Mouse (Mus musculus) kidney, postnatal 0 days (tissue): ENCODE measurements around the gene Mroh2a. TPM values are rescaled to one million over a fixed set of nuclear protein-coding genes. Genes with fewer than 3 reads are reported as not detected.
"Not testable (repeated sequence)": the region's sequence is repeated elsewhere in the genome, so short reads cannot be mapped to it uniquely, and the experiment has no call there.

Experiments used
- ATAC-seq: fragments of 200-750 bp; cut with Nextera tagmentation; replicated peaks from 2 replicates; pipeline ENCODE4 v1.8.0; 2017; ENCODE audit warnings: low read depth, moderate number of reproducible peaks, moderate TSS enrichment, moderate library complexity; ENCODE audit not compliant: low FRiP score
- DNase-seq: peaks from one replicate; pipeline ENCODE4 v3.0.0-alpha.2; 2016; ENCODE audit warnings: low spot score
- H3K27ac ChIP-seq: fragments of 300-500 bp; sonication (generic); 2 replicates; pipeline ENCODE4 v1.5.1; 2014; ENCODE audit warnings: mild to moderate bottlenecking
- H3K27me3 ChIP-seq: fragments of 300-500 bp; sonication (generic); 2 replicates; pipeline ENCODE4 v1.6.1; 2014; ENCODE audit warnings: low read length, mixed read lengths; ENCODE audit not compliant: insufficient read depth
- H3K36me3 ChIP-seq: fragments of 300-500 bp; sonication (generic); 2 replicates; pipeline ENCODE4 v1.6.1; 2014; ENCODE audit warnings: low read length, mixed read lengths; ENCODE audit not compliant: insufficient read depth
- H3K4me1 ChIP-seq: fragments of 300-500 bp; sonication (generic); replicated peaks from 2 replicates; pipeline ENCODE4 v1.6.1; 2014; ENCODE audit warnings: antibody characterized with exemption, low read length, mixed read lengths; ENCODE audit not compliant: insufficient read depth
- H3K4me2 ChIP-seq: fragments of 300-500 bp; sonication (generic); 2 replicates; pipeline ENCODE4 v1.6.1; 2014; ENCODE audit warnings: mild to moderate bottlenecking, low read length, moderate library complexity, mixed read lengths
- H3K4me3 ChIP-seq: fragments of 300-500 bp; sonication (generic); replicated peaks from 2 replicates; pipeline ENCODE4 v1.5.1; 2014; ENCODE audit warnings: low read depth, low read length
- H3K9ac ChIP-seq: fragments of 300-500 bp; sonication (generic); 2 replicates; pipeline ENCODE4 v1.6.1; 2014; ENCODE audit warnings: low read depth, low read length
- H3K9me3 ChIP-seq: fragments of 300-500 bp; sonication (generic); replicated peaks from 2 replicates; pipeline ENCODE4 v1.6.1; 2016; ENCODE audit warnings: low read length, inconsistent platforms, mixed read lengths
- CTCF ChIP-seq: IDR thresholded peaks from 2 replicates; pipeline ENCODE4 v1.5.1; 2016; ENCODE audit warnings: antibody characterized with exemption, low read depth, mild to moderate bottlenecking, moderate library complexity
- WGBS: fragments of 180-500 bp; shearing (Covaris S2); extraction: QIAGEN DNeasy Blood & Tissue Kit; methylation state at CpG from one replicate; pipeline ENCODE4 v1.1.7; 2014; 5-methylcytosine and 5-hydroxymethylcytosine counted together
- polyA plus RNA-seq: library from polyadenylated mRNA; unstranded; fragments of >200 nt; fragmentation: Nextera tagmentation; extraction: Ambion mirVana; gene quantifications from 2 replicates; pipeline ENCODE4 v1.2.1, GENCODE M21; 2015

Mroh2a gene
- polyA plus RNA-seq, 1 experiment from 2014 or later = 0.66 TPM

- TF ChIP-seq CTCF = no peak
- H3K9ac ChIP-seq = no peak overlapping the region
- no peaks in the 10 kb centered on the region for H3K4me1 ChIP-seq
- no peaks in the 10 kb centered on the region for H3K36me3 ChIP-seq
- no peaks in the 10 kb centered on the region for H3K27me3 ChIP-seq
- H3K4me2 ChIP-seq = no peak overlapping the region
- ATAC-seq = no peak
- H3K9me3 ChIP-seq = peaks cover 43% of the 10 kb centered on the region
- H3K27ac ChIP-seq = no peak overlapping the region
- 41% methylated on average over 3 of the region's 3 CpGs for WGBS
- DNase-seq = peak; percentile 5
- H3K4me3 ChIP-seq = no peak overlapping the region
Observed at GRCm38 (mm10) chr1:88217576-88217975, 9.2 kb upstream of the Mroh2a start.

GRCm38 (mm10) chr1:88218051-88218450, 8.7 kb upstream of the Mroh2a start:
- Histone ChIP-seq H3K27me3 (no peaks in the 10 kb centered on the region), H3K9ac (no peak overlapping the region), H3K9me3 (peaks cover 39% of the 10 kb centered on the region), H3K36me3 (no peaks in the 10 kb centered on the region), H3K4me1 (no peaks in the 10 kb centered on the region), H3K27ac (no peak overlapping the region), H3K4me3 (no peak overlapping the region), H3K4me2 (no peak overlapping the region)
- DNase-seq = no peak
- ATAC-seq = no peak
- no peak for TF ChIP-seq CTCF
- 72% methylated on average over 9 of the region's 9 CpGs for WGBS

DNA sequence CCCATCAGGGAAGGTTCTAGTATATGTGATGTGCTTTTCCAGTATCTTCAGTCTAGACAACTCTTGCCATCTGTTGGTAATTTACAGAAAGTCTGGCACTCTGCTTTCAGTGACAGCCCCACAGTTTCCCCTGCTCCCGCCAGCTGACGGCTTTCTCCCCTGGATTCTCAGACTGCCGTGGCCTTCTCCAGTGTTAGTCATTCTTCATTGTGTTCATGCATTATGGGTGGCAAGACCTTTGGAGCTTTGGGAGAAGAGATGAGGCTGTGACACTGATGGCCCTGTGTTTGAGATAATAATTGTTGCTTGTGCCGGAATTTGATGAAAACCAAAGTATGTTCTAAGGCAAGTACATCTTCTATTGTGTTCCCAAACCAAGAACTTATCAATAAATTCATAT, 8.2 kb upstream of the Mroh2a start:
- Histone ChIP-seq H3K9ac (no peak overlapping the region), H3K4me2 (no peak overlapping the region), H3K27ac (no peak overlapping the region), H3K4me3 (no peak overlapping the region), H3K9me3 (peaks cover 34% of the 10 kb centered on the region), H3K36me3 (no peaks in the 10 kb centered on the region), H3K4me1 (no peaks in the 10 kb centered on the region), H3K27me3 (no peaks in the 10 kb centered on the region)
- ATAC-seq (no peak), DNase-seq (no peak)
- no peak for TF ChIP-seq CTCF
- WGBS = 47% methylated on average over 4 of the region's 4 CpGs

DNA sequence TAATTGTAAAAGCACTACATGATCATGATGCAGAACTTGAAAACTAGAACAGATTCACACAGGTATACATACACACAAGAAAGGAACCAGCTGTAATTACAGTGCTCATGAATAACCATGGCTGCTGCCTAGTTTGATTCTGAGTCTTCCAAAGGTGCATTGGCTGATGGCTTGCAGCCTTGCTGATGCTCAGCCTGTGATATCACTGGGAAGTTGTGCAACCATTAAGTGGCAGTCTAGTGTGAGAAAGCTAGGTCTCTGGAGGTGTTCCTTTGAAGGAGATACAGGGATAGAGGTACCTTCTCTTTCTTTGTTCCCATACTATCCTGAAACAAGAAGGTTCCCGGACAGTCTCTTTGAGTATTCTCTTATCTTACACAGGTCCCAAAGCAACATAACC, 7.7 kb upstream of the Mroh2a start:
- DNase-seq = no peak
- H3K4me2 ChIP-seq = no peak overlapping the region
- no peak overlapping the region for H3K4me3 ChIP-seq
- TF ChIP-seq CTCF = no peak
- peaks cover 29% of the 10 kb centered on the region for H3K9me3 ChIP-seq
- no peaks in the 10 kb centered on the region for H3K27me3 ChIP-seq
- H3K9ac ChIP-seq = no peak overlapping the region
- H3K36me3 ChIP-seq = no peaks in the 10 kb centered on the region
- no peak for ATAC-seq
- WGBS = 13% methylated on average over 1 of the region's 1 CpGs
- H3K4me1 ChIP-seq = no peaks in the 10 kb centered on the region
- no peak overlapping the region for H3K27ac ChIP-seq

- no peaks in the 10 kb centered on the region for H3K27me3 ChIP-seq
- H3K4me1 ChIP-seq = no peaks in the 10 kb centered on the region
- H3K27ac ChIP-seq = no peak overlapping the region
- no peak overlapping the region for H3K4me3 ChIP-seq
- DNase-seq (no peak), ATAC-seq (no peak)
- H3K4me2 ChIP-seq = no peak overlapping the region
- no peak for TF ChIP-seq CTCF
- H3K36me3 ChIP-seq = no peaks in the 10 kb centered on the region
- peaks cover 18% of the 10 kb centered on the region for H3K9me3 ChIP-seq
- no peak overlapping the region for H3K9ac ChIP-seq
Observed at GRCm38 (mm10) chr1:88220336-88220735, 6.5 kb upstream of the Mroh2a start.

DNA sequence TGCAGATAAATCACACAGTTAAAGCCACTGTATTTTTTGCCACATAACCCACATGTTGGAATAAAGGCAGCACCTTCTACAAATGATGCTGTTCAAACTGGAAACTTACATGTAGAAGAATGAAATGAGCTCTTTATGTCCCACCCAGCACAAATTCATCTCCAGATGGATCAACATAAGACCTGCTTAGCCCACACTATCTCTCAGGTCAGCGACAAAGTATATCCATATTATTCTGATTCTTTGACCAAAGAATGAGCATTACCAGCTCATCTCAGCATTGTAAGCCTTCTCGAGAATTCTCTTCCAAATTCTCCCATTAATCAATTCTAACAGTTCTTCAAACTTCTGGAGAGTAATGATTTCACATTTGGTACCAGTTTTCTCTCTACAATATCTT, 4.6 kb upstream of the Mroh2a start:
- Histone ChIP-seq H3K4me3 (no peak overlapping the region), H3K9me3 (peaks cover 5% of the 10 kb centered on the region), H3K36me3 (no peaks in the 10 kb centered on the region), H3K27me3 (no peaks in the 10 kb centered on the region), H3K9ac (no peak overlapping the region), H3K27ac (no peak overlapping the region), H3K4me1 (no peaks in the 10 kb centered on the region), H3K4me2 (no peak overlapping the region)
- ATAC-seq (no peak), DNase-seq (no peak)
- TF ChIP-seq CTCF = no peak
- WGBS = 46% methylated on average over 2 of the region's 2 CpGs

- DNase-seq, ATAC-seq: not testable (repeated sequence)
Observed at GRCm38 (mm10) chr1:88223011-88223515, 3.7 kb upstream of the Mroh2a start.

More at GRCm38 (mm10) chr1:88223011-88223515, 3.7 kb upstream of the Mroh2a start:
- not testable (repeated sequence) for H3K9ac ChIP-seq, H3K4me3 ChIP-seq, H3K4me1 ChIP-seq, H3K27ac ChIP-seq, H3K36me3 ChIP-seq, H3K9me3 ChIP-seq, H3K27me3 ChIP-seq, H3K4me2 ChIP-seq
